Mouse (Mus musculus) adrenal gland, adult 8-10 months (tissue): ENCODE measurements around the gene Ndrg2. TPM values are rescaled to one million over a fixed set of nuclear protein-coding genes. Genes with fewer than 3 reads are reported as not detected.

ENCODE experiments used
- DNase-seq: peaks from one replicate; pipeline ENCODE4 v3.0.0; 2022
- total RNA-seq, 4 experiments: library from RNA; stranded (reverse); gene quantifications; 2 replicates each; pipeline ENCODE4 v1.2.4; 2022

The Ndrg2 gene
- total RNA-seq, 4 experiments from 2014 or later = 209 to 364 (median 285) TPM

- peak; percentile 44 for DNase-seq
Measured at GRCm38 (mm10) chr14:51912391-51913061, 1.4 kb downstream of the Ndrg2 start.

DNA sequence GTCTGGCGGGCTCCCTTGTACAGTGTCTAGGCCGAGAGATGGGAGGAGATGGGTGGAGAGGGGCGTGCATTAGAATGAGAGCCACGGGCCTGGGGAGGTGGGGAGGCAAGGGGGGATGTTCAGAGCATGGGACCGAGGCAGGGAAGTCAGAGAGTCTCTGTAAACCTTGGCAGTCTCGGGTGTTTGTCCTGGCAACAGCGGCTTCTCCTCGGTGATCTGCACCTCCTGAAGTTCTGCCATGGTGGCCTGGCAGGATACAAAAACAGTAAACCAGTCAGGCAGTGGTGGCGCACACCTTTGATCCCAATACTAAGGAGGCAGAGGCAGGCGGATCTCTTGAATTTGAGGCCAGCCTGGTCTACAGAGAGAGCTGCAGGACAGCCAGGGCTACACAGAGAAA lies 2.7 kb downstream of the Ndrg2 start:
- no peak for DNase-seq

DNA sequence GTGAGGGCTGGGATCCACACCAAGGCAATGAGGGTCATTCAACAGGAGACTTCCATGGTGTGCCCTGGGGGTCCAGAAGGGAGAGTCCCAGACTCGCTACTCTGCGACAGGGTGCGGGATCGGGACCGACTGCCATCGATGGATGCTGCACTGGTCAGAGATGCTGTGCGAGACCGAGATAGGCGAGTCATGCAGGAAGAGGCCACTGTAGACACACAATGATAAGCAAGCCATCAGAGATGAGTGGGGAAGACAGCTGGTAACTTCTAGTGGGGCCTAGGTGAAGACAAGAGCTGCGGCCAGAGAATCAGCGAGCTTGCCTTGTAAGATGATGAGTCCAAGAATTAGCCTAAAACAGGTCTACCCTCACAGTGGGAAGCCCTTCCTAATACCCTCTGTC lies 7.9 kb downstream of the Ndrg2 start:
- no peak for DNase-seq

DNA sequence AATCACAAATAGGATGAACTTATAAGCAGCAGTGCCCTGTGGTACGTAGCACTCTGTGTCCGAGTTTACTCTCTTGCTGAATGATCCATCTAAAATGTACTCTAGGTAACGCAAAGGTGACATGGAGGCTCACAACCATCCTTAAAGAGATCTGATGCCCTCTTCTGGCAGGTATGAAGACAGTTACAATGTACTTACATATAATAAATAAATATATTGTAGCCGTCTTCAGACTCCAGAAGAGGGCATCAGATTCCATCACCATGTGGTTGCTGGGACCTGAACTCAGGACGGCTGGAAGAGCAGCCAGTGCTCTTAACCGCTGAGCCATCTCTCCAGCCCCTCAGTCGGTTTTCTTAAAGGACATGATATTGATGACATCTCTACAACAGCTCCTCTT lies 9.3 kb downstream of the Ndrg2 start:
- DNase-seq = no peak

GRCm38 (mm10) chr14:51903782-51904181 lies 10.2 kb downstream of the Ndrg2 start:
- DNase-seq = no peak

GRCm38 (mm10) chr14:51902806-51903710 lies 10.9 kb downstream of the Ndrg2 start:
- peak; percentile 49 for DNase-seq

DNA sequence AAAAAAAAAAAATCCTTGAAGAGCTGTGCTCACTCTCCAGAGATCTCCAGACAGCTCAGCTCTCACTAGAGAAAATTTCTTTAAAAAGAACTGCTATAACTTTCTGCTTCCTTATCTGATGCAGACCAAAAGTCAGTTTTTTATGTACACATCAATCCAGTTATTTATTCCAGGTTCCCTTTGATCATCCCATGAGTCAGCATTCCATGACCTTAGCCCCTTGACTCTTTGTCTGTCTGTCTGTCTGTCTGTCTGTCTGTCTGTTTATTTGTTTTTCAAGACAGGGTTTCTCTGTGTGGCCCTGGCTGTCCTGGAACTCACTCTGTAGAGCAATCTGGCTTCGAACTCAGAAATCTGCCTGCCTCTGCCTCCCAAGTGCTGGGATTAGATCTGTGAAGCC lies 14.6 kb downstream of the Ndrg2 start:
- DNase-seq = no peak

GRCm38 (mm10) chr14:51896539-51897170 lies 17.3 kb downstream of the Ndrg2 start:
- DNase-seq = no peak

GRCm38 (mm10) chr14:51896019-51896418 lies 17.9 kb downstream of the Ndrg2 start:
- DNase-seq = no peak

DNA sequence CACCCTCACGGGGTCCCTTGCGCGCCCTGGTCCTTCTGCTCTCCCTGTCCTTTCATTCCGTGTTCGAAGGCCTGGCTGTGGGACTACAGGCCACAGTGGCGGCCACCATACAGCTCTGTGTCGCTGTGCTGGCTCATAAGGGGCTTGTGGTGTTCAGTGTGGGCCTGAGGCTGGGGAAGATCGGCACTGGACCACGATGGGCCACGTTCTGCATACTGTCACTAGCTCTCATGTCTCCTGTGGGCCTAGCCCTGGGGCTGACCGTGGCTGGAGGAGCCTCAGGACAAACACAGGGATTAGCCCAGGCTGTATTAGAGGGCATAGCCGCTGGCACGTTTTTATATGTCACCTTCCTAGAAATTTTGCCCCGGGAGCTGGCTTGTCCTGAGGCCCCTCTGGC lies 18.9 kb downstream of the Ndrg2 start:
- no peak for DNase-seq

GRCm38 (mm10) chr14:51893809-51894208 lies 20.1 kb downstream of the Ndrg2 start:
- no peak for DNase-seq

- no peak for DNase-seq
Measured at GRCm38 (mm10) chr14:51893094-51893794, 20.7 kb downstream of the Ndrg2 start.

DNA sequence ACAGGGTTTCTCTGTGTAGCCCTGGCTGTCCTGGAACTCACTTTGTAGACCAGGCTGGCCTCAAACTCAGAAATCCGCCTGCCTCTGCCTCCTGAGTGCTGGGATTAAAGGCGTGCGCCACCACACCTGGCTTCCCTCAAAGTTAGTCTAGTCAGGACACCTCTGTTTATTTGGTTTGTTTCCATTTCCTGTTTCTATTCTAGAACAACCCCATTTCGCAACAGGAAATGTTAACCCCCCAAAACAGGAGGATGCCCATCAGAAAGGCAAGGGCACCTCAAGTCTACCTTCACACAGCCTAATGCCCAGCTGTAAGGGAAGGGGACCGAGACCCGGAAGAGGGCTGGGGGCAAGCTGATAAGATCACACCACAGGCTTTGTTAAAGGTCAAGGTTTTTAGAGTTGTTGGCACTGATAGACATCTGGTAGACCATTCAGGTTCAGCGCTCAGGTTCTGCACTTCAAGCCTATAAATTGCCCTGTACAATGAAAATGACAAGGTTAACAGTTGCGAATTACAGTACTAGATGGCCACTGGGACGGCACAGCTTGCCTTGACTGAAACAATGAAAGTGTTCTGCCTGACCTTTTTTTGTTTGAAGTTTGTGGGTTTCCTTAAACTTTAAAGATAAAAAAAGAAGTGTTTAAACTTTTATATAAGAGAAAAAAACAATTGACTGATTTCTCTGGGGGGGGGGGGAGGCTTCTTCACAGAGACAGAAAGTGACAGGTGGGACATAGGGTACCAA lies 21.6 kb downstream of the Ndrg2 start, which contains the start of gene Slc39a2:
Gene Slc39a2 (plus strand): TSS at position 699 of the 749 bp plus-strand sequence.
- DNase-seq = no peak

DNA sequence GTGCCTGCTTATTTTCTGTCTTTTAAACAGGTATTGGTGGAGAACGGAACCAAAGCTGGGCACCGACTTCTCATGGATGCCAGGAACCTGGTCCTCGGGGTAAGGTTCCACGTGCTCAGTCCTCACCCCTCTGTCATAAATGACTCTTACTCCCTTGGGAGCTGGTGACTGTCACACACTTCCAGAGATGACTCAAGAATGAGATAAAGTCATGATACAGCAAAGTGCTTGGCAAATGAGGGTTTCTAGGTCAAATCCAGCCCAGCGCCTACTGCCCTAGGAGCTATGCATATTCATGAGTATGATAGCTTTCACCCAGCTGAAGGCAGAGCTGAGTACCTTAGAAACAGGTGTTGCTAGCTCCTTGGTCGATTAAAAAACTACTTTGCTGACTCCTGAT lies 24.1 kb downstream of the Ndrg2 start:
- no peak for DNase-seq

DNA sequence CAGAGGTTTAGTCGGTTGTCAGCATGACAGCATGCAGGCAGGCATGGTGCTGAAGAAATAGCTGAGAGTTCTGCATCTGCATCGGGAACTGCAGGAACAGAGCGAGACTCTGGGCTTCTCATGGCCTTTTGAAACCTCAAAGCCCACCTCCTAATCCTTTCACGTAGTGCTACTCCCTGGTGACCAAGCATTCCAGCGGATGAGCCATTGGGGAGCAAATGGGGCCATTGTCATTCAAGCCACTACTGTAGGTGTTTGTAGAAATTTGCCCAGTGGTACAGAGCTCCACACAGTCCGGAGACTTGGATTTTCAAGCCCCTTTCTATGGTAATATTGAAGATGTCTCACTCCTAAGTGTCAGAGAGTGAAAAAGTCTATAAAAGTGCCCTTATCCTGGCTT lies 27.9 kb downstream of the Ndrg2 start:
- no peak for DNase-seq

DNA sequence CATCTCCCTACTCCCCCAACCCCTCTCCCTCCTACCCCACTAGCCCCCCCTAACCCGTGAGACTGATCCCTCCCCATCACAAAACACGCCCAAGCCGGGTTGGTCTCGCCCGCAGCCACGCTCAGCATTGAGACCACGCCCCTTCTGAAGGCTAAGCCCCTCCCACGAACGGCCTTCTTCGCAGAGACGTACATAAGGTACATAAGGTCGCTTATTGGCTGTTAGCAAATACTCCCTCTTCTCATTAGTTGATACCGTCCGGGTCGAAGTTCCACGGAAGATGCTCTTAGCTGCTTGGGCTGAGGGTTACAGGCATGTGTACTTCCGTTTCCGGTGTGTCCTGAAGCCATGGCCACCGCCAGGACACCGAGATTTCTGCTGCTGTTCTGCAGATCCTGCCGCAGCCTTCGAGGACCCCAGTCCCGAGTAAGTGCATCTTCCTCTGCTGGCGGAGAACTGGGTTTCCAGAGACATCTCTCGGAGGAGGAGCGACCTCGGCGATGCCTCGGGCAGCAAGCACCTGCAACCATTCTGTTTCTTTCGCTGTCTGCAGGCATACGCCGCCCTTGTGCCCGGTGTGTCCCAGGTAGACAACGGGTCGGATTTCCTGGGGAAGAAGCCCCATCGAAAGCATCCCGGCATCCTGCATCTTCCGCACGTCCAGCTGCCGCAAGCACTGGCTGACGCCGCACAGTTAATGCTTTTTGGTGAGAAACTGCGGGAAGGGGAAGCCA lies 29.2 kb downstream of the Ndrg2 start, which contains the start of gene Mettl17:
Gene Mettl17 (plus strand): TSS at position 245 of the 734 bp plus-strand sequence.
- DNase-seq = peak; percentile 94

GRCm38 (mm10) chr14:51884031-51884544 lies 29.9 kb downstream of the Ndrg2 start:
- DNase-seq = no peak

GRCm38 (mm10) chr14:51883527-51884030 lies 30.4 kb downstream of the Ndrg2 start:
- DNase-seq = peak; percentile 77

GRCm38 (mm10) chr14:51877517-51877916 lies 36.4 kb downstream of the Ndrg2 start:
- DNase-seq = no peak

GRCm38 (mm10) chr14:51871741-51872140 lies 42.2 kb downstream of the Ndrg2 start:
- peak; percentile 82 for DNase-seq
